Mouse (Mus musculus): ENCODE results near the gene Foxd3.

Gene Foxd3

DNA sequence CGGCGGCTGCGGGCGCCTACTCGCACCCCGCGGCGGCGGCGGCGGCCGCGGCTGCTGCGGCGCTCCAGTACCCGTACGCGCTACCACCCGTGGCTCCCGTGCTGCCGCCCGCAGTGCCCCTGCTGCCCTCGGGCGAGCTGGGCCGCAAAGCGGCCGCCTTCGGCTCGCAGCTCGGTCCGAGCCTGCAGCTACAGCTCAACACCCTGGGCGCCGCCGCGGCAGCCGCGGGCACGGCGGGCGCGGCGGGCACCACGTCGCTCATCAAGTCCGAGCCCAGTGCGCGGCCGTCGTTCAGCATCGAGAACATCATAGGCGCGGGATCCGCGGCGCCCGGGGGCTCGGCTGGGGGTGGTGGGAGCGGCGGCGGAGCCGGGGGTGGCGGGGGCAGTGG, 1.3 kb downstream of the Foxd3 start:
- no peak for DNase-seq (ENCODE audit: low spot score in 2 of 2)

DNA sequence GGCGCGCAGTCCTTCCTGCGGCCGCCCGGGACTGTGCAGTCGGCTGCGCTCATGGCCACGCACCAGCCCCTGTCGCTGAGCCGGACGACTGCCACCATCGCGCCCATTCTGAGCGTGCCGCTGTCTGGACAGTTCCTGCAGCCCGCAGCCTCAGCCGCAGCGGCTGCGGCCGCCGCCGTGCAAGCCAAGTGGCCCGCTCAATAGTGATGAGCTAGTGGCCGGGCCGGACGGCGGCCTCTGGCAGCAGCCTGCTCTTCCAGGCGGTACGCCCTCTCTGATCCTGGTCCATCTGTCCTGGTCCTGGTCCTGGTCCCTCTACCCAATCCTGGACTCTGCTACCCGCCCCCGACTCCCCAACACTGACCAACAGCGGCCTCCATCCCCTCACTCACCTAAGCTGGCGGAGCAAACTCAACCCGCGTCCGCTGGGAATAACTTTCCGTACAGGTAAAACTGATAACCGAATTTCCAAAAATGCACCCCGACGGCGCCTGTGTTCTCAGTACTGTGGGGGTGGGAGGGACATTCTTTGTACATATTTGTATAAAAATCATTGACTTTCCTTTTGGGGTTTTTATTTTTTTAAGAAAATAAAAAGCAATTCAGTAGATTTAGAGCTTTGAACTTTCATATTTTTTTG, 1.9 kb downstream of the Foxd3 start:
- DNase-seq (ENCODE audit: low spot score in 2 of 2): no peak

DNA sequence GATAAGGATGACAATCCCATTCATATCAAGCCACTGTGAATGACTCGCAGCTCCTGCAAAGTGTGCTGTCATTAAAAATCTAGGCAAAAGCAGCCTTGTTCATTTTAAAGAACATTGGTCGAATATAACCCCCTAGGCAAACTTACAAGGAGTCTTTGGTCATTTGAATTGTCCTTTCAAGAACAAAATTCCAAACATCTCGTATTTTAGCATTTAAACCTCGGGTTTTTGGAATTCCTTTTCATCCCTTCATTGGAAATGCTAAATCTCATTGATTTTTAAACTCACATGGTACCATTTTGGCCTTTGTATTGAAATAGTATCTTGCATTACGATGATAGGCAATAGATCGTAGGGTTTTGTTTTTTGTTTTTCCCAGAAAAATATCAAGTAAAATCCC, 2.8 kb downstream of the Foxd3 start:
- DNase-seq (ENCODE audit: low spot score in 2 of 2): no peak

DNA sequence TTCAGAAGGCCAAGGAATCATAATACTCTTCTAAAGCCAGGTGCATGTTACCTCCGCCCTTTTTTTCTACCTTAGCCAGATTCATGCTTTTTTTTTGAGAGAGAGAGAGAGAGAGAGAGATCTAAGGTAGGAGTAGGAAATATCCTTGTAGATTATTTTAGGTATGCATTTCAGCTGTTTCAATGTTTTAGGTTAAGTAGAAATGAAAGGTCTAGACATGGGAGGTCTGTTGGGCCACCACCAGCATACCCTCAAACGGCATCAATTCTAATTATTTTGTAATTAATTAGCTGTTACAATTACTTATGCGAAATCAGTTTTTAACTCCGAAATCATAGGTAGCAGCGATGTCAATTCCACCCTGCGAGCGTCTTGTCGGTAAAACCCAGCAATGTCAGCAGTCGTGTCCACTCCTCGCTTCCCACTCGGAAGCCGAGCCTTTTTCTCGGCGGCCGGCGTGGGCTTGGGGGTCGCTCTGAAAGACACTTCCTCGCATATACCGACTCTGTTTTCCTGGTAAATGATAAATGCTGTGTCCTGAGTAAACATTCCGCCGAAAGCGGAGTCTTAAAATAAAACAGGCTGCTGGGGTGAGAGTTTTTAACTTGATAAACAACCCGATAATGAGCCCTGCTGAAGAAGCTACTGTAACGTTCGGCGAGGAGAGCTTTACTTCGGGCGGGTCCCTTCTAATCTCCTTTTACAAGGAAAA, 3.4 kb downstream of the Foxd3 start:
- no peak for DNase-seq (ENCODE audit: low spot score in 2 of 2)

DNA sequence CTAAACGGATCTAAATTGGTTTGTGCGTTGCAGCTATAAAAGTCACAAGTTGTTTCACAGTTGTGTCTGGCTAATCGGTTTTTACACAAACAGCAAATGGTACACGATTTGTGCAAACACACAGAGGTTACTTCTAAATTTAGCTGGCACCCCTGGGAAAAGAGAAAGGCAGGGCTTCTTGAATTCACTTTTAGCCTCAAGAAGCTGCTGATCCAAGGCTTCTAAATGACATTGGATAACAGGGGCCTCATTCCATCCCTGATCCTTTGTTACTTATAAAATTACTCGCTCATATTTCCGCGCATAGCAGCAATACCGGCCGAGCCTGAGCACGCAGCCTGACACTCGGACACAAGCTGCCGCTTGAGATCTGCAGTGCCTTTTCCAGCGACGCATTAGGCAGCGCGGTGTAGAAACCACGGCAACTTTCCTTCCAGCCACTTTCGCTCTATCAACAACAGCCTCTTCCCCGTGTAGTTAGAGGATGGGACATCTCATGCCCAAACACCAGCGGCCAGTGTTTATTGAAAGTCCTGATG, 4.0 kb downstream of the Foxd3 start:
- no peak for DNase-seq (ENCODE audit: low spot score in 2 of 2)

DNA sequence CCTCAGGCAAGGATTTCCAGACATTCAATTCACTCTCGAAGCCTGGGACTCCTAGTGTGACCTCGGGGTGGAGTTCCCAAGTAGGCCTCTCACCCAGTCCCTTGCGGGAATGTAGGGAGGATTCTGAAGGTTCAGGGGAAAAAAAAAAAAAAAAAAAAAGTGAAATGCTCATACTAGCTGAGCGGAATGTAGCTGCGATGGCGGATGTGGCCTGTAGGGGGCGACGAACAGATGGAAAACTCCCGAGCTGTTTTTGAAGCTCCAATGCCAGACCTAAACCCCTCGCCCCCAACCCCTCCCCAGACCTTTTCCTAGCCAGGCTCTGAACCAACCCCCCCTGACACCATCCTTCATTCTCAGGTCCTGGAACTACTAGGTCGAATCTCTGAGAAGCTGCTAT, 4.9 kb downstream of the Foxd3 start:
- DNase-seq (ENCODE audit: low spot score in 2 of 2): peak in 1 of 2 experiments; percentile 33

DNA sequence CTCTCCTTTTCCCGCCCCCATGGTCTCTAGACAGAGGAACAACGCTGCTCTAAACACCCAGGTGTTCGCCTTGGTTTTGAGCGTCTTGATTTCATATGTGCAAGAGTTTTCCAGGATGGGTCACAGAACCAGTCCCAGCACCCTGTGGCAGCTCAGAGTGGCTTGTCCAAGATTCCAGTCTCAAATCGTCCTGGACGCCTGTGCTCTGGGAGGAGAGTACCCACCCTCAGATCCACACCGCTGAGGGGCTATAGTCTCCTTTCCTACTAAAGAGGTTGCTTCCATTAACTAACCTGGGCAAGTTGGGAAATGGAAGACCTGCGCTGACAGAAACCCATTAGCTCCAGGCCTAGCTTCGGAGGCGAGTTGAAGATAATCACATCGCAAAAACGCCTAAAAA, 5.9 kb downstream of the Foxd3 start:
- DNase-seq (ENCODE audit: low spot score in 2 of 2): no peak

DNA sequence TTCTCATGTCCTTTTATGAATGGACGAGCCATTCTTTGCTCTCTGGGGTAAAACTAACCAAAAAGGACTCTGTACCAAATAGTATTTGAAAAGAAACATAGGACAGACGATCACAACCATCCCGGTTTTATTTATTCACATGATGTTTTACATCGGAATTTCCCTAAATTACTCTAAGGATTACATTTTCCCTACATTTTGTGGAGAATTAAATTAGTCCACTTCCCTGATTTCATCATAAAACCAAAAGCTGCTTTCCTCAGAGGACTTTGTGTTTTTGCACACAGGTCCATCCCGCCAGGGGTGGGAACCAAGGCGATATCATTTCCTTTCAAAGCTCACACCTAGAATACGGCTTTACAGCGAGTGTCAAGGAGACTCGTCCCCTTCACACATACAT, 6.3 kb downstream of the Foxd3 start:
- no peak for DNase-seq (ENCODE audit: low spot score in 2 of 2)

DNA sequence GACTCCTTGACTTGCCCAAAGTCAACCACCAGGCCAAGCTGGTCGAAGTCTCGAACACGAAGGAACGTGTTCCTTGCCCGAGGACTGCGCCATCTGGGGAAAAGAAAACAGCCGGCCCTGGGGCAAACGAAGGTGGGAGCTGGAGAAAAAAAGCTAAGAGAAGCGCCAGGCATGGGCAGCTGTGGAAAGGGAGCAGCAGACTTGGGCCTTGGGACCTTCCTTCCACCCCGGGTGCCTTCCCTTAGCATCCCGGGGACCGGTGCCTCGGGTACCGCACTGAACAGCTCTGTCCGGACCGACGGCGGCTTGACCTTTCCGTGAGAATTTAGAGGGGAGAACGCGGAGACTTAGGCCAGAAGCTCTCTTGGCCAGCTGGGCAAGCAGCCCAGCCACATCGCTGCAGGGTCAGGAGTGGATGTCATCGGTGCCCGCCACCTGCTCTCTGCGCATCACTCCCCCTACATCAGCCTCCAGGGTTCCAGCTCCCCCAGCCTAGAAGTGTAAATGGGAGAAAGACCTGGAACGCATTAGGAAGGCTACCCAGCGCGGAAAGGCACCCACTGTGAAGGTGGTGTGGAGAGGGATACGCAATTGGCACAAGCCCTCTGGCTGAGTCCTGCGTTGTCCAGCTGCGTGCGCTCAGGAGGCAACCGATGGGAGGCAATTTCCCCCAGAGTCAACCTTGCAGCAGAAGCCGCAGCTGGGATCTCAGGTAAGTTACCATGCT, 6.9 kb downstream of the Foxd3 start:
- no peak for DNase-seq (ENCODE audit: low spot score in 2 of 2)

DNA sequence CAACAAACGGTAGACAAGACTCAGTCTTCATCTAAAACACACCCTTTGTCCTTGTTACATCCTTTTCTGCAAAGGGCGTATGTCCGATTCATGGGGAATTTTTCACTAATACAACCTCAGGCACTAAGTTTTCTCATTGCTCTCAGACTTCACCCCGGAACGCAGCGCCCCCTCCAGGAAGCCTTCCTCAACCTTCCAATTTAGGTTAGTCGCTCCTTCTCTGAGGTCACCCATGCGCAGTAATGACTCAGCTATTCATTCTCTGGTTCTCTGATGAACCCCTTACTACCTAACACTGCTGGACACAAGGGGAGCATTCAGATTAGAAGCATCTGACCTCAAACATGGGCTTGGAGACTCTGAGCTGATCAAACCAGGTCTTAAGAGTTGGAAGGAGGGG, 7.6 kb downstream of the Foxd3 start:
- no peak for DNase-seq (ENCODE audit: low spot score in 2 of 2)

DNA sequence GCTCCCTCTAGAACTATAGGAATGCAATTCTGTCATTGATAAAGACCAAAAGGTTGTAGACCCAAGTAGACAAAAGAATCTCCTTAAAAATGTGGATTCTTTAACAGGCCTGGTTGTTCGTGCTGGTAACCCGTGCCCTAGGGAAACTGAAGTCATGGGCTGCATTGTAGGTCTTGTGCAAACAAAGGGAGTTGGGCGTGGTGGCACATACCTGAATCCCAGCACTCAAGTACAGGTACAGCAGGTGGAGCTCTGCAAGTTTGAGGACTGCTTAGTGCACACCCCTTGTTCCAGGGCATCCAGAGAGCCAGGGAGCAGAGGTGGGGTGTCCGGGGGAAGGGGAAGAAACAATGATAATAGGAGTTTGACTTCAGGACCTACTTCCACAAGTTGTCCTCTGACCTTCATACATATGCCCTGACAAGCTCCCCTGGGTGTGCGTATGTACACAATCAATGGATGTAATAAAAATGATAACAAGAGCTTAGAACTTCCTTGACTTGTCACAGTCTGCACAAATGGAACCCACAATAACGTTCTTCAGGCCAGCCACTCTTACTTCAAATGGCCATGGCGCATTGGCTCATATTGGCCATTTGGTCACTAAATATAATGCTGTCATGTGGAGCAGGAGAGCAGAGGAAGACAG, 14.2 kb downstream of the Foxd3 start:
- DNase-seq (ENCODE audit: low spot score in 2 of 2): no peak

DNA sequence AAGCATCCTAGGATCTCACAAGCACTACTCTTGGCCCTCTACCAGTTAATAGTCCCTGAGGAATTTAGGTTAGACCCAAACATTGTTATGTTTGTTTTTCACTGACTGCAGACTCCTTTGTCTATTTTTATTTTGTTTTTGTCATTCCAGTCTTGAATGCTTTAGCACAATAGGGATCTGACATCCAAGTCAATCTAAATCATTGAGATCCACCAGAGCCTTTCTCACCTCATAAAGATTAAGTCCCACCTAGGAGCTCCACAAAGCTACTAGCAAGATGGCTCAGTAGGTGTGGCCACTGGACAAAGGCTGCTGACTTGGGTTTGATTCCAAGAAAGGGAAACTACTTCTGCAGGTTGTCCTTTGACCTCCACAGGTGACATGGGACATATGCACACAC, 19.1 kb downstream of the Foxd3 start:
- no peak for DNase-seq (ENCODE audit: low spot score in 2 of 2)

DNA sequence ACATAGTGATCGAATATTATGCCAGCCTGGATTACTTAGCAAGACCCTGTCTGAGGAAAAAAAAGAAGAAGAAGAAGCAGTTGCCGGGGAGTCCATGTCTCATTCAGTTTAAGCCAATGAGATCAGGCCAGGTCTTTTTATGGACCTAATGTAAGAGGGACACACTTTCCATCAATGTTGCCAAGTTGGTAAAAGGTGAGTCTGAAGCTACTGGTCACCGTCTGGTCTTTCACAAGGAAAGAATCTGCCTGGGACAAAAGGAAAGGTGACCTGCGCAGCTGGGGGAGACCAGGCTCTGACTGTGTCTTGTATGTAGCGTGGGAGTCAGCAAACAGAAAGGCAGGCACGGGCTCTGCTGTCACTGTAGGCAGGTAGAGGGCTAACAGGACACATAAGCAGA, 27.8 kb downstream of the Foxd3 start:
- DNase-seq (ENCODE audit: low spot score in 2 of 2): no peak

DNA sequence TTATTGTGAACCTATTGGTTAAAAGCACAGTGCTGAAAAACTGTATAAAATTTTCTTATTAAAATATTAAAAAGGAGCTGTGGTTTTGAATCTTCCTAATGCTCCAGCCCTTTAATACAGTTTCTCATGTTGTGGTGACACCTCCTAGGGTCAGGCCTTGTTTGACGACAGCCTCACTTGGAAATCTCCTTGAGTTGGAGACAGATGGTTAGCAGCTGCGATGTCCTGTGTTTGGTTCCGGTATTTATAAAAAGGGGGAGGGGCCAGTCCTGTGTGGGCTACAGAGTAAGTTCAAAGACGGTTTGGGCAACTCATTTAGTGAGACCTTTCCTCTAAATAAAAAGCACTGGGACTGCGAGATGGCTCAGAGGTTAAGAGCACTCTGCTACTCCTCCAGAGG, 30.2 kb downstream of the Foxd3 start:
- DNase-seq (ENCODE audit: low spot score in 2 of 2): no peak

Data from natural killer cell, adult 2 months (primary cell).